Mouse (Mus musculus) naive thymus-derived CD4-positive, alpha-beta T cell, adult 2 months (primary cell): ENCODE measurements at regions not wholly inside any gene's neighbourhood (a gene's known extent, or its start where the extent isn't known, plus 50 kb on each side); places are given as distances from the start of the nearest gene placed in this dataset.
"Not testable (repeated sequence)": the region's sequence is repeated elsewhere in the genome, so short reads cannot be mapped to it uniquely, and the experiment has no call there.

ENCODE experiments used
- DNase-seq: peaks from one replicate; pipeline ENCODE4 v3.0.0-alpha.2; 2011; ENCODE audit warnings: low read depth

DNA sequence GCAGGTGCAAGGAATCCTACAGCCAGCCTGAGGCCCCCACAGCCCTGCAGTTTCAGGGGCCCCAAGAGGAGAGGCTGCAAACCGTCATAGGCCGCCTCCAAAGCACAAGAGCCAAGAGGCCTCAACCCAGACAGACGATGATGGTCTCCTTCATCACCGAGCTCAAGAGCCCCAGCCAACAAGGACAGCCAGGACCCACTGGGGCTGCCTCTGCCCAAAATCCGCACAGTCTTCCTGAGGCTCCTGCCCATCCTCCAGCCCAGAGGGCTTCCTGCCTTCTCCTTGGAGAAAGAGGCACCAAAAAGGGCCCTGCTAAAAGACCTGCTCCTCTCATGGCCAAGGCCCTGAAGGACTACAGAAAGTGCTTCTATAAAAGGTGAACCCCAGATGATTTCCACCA lies 112.3 kb downstream of the Nus1 start:
- DNase-seq = not testable (repeated sequence)

DNA sequence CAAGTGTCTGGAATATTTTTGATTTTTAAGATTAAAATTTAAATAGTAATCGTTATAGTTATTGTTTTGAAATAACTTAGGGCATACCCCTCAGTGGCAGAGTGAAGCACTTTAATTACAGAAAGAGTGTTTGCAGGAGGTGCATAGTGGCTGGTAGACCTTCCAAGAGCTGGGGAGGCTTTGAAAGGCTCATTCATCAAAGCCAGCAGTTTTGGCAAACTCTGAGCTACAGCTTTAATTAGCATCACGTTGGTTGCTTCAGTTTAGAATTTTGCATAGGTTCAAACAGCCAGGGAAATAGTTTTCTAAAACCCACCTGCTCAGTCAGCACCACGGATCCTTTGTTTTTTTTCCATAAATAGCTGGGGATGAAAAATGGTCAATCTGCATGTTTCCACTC lies 113.5 kb downstream of the Nus1 start:
- DNase-seq = no peak

DNA sequence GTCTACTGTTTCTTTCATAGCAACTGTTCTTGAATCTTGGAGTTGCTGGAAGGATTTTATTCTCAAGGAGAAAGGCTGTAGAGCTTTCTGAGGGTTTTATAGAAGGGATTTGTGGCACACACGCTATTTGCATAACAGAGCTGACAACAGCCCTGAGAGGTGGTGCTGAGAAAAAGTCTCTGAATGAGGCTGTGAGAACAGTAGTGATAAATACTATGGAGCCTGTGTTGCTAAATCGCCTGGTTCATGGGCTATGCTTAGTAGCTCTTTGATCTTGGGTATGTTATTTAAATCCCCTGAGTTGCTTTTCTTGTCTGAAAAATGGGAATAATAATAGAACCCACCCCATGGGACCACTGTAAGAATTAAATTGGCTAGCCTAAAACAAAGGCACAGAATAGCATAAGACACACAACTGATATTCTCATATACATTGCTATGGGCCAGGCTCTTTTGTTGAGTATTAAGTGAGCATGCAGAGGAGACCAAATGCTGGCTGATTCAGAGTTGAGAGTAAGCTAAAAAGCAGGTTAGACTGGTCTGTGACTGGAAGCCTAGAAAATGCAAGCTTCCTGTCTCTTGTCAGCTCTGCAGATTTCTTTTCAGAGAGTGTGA lies 116.0 kb downstream of the Nus1 start:
- no peak for DNase-seq

DNA sequence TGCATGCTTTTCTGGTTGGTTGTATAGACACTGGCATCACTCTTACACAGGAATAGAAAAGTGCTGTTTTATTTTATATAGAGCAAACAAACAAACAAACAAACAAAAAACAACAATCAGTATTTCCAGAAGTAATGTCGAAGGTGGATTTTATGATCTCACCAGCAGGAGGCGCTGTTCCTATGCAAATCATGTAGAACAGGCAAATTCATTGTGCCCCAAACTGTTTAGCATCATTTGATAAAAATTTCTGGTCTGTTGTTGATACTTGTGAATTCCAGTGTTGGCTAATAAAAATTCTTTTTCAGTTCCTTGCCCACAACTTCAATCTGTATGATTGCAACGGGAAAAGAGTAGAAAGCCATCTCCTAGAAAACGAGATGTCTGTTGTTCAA lies 116.5 kb downstream of the Nus1 start:
- peak; percentile 2 for DNase-seq

DNA sequence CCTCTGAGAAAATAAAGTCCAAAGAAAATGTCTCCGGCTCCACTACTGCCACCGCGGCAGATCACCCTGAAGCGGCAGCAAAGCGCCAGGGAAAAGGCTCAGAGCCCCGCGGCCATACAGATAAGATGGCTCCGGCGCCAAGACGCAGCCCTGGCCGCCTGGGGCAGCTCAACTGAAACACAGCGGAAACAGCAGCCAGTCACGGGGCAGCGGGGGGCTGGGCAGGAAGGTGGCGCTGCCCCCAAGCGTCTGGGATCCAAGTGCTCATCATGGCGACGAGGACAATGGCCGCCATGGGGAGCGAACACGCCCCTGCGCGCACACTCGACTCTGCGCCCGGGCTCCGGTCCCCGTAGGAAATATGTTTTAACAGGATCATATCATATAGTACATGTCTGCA lies 128.2 kb downstream of the Nus1 start:
- no peak for DNase-seq

DNA sequence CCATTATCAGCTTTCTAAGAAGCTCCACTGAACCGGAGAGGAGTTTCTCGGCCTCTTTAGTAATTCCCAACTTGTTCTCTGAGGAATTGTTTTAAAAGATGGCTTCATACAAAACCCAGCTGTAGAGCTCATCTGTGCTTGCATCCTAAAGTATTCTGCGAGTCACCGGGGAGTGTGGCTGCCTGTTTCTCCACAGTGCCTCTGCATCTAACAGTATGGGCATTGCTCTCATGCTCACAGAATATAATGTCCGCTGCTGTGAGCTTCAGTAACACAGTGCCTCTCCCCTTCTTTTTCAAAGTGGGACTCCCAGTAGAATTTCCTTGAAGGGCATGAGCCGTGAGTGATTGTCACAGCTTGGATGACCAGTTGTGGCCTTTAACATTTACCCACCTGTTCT lies 113.0 kb upstream of the Slc35f1 start:
- DNase-seq = no peak

DNA sequence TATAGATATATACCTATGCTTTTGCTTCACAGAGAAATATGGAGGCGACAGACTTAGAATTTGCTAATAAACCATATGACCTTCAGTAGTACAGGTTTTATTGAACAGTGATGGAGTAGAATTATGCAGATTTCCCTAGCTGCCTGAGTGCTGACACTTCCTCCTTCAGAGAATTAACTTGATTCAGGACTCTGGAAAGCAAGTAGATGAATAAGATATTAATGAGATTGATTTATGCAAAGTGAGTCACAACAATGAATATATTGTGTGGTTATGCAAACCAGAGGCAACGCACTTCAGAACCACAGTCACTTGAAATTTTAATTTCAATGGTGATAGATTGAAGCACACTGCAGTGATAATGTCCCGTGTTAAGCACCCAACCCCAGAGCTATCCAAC lies 112.5 kb upstream of the Slc35f1 start:
- DNase-seq = no peak

DNA sequence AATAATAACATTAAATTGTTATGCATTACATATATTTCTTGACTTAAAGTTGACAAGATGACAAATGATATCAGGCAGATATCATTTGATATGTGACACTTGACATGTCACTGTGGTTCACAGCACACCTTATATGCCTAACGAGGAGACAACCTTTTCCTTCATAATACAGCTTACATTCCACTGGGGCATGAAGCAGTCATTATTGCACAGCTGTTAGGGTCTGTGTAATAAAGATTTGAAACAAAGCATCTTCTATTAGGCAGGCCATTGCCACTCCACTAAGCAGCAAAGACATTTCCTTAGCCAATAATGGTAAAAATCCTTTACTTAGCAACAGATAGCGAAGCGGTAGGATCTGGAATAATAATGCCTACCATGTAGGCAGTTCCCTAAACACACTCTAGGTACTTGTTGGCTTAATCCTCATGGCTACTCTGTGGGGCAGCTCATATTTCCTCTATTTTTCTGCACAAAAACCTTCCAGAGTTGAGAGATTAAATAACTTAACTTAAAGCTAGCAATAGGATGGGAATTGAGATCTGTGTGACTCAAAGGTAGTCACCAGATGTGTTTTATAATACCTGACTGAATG lies 112.0 kb upstream of the Slc35f1 start:
- DNase-seq = no peak

DNA sequence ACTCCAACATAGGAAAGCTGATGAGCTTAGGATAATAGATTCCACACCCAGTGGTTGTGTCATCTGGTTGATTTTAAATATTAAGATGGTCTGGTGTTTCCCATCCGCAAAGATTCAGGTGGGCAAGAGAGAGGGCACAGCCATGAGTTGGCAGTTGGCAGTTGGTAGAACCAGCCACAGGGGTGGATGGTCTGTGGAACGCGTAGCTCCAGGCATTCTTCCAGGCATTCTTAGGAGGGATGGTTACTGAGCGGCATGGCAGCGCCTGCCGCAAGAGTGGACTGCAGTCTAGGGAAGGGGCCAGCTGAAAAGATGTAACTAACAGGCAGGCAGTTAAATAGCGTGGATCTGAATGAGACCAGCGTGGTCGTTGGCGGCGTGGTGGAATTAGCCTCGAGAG lies 96.6 kb upstream of the Slc35f1 start:
- DNase-seq = no peak
